Mouse (Mus musculus) limb, embryonic 11.5 days (tissue): ENCODE data around the gene Slc25a31. TPM values are rescaled to one million over a fixed set of nuclear protein-coding genes. Genes with fewer than 3 reads are reported as not detected.

Experiments
- ATAC-seq: fragments of 200-750 bp; cut with Nextera tagmentation; 2 replicates; pipeline ENCODE4 v1.8.0; 2017; ENCODE audit warnings: low read depth; ENCODE audit not compliant: insufficient number of reproducible peaks, low FRiP score, low TSS enrichment
- DNase-seq: peaks from one replicate; pipeline ENCODE4 v3.0.0-alpha.2; 2015; ENCODE audit warnings: low spot score
- H3K27ac ChIP-seq: fragments of 300-500 bp; sonication (generic); replicated peaks from 2 replicates; pipeline ENCODE4 v1.5.1; 2014; ENCODE audit warnings: low read depth, mild to moderate bottlenecking, low read length
- H3K27me3 ChIP-seq: fragments of 300-500 bp; sonication (generic); 2 replicates; pipeline ENCODE4 v1.6.1; 2014; ENCODE audit warnings: mild to moderate bottlenecking, low read length, mixed read lengths; ENCODE audit not compliant: control insufficient read depth, insufficient read depth
- H3K36me3 ChIP-seq: fragments of 300-500 bp; sonication (generic); 2 replicates; pipeline ENCODE4 v1.6.1; 2014; ENCODE audit warnings: mild to moderate bottlenecking, low read length, moderate library complexity, mixed read lengths; ENCODE audit not compliant: control insufficient read depth, insufficient read depth
- H3K4me1 ChIP-seq: fragments of 300-500 bp; sonication (generic); 2 replicates; pipeline ENCODE4 v1.6.1; 2014; ENCODE audit warnings: low read length, mixed read lengths; ENCODE audit not compliant: control insufficient read depth, insufficient read depth
- H3K4me2 ChIP-seq: fragments of 300-500 bp; sonication (generic); 2 replicates; pipeline ENCODE4 v1.6.1; 2014; ENCODE audit warnings: low read depth, mild to moderate bottlenecking, moderate library complexity; ENCODE audit not compliant: severe bottlenecking
- H3K4me3 ChIP-seq: fragments of 300-500 bp; sonication (generic); 2 replicates; pipeline ENCODE4 v1.5.1; 2014; ENCODE audit warnings: low read depth, low read length
- H3K9ac ChIP-seq: fragments of 300-500 bp; sonication (generic); 2 replicates; pipeline ENCODE4 v1.6.1; 2014; ENCODE audit warnings: mild to moderate bottlenecking, low read length
- H3K9me3 ChIP-seq: fragments of 300-500 bp; sonication (generic); 2 replicates; pipeline ENCODE4 v1.6.1; 2016; ENCODE audit warnings: low read length; ENCODE audit not compliant: control insufficient read depth
- WGBS: fragments of 180-500 bp; shearing (Covaris S2); extraction: QIAGEN DNeasy Blood & Tissue Kit; methylation state at CpG from one replicate; pipeline ENCODE4 v1.1.7; 2014; 5-methylcytosine and 5-hydroxymethylcytosine counted together
- polyA plus RNA-seq: library from polyadenylated mRNA; unstranded; fragments of >200 nt; fragmentation: Nextera tagmentation; extraction: Ambion mirVana; gene quantifications from 2 replicates; pipeline ENCODE4 v1.2.1, GENCODE M21; 2014

Slc25a31 gene
- polyA plus RNA-seq, 1 experiment from 2014 or later, result 0.16 TPM

DNA sequence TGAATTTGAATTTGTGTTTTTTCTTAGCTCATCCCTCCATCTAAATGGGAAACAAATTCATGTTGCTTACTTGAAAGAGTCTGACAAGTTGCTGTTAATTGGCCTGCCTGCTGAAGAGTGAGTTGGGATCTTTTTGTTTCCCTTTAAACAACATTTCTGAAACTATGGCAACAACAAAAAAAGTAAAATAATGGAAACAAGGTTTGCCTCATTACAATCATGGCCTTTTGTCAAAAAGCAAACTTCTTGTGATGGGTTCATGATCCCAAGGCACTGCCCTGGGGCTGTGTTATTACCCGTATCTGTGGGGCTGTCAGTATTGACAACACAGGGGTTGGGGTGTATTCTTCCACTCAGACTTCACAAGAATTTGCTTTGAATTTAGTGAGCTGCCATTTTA is 29.8 kb upstream of the Slc25a31 start:
- Histone ChIP-seq H3K4me1 (no peaks in the 10 kb centered on the region), H3K36me3 (no peaks in the 10 kb centered on the region), H3K4me2 (no peak overlapping the region), H3K9me3 (no peaks in the 10 kb centered on the region), H3K27ac (no peak overlapping the region), H3K27me3 (no peaks in the 10 kb centered on the region), H3K4me3 (no peak overlapping the region), H3K9ac (no peak overlapping the region)
- DNase-seq (no peak), ATAC-seq (no peak)
- 66% methylated on average over 1 of the region's 1 CpGs for WGBS

DNA sequence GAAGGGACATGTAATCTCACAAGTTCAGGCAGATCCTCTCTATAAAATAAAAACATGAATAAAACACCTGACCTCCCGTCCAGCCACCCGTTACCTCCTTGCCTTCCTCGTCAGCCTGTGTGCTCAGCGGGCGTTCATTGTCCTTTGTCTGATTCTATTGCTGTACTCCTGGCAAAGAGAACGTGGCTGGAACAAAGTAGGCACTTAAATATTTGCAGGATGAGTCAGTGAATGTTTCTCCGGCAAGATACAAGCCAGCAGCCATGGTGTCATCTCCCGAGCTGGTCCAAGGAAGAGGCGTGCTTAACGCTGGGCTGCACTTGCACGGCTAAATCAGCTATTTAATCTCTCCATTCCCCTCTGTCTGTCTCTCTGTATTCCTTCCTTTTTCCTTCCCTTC is 26.3 kb upstream of the Slc25a31 start:
- Histone ChIP-seq H3K36me3 (no peaks in the 10 kb centered on the region), H3K9ac (no peak overlapping the region), H3K4me3 (no peak overlapping the region), H3K27me3 (no peaks in the 10 kb centered on the region), H3K27ac (no peak overlapping the region), H3K4me1 (peaks cover 2% of the 10 kb centered on the region; the same call in 1 of the 2 replicates), H3K9me3 (no peaks in the 10 kb centered on the region), H3K4me2 (no peak overlapping the region)
- no peak for ATAC-seq
- DNase-seq, result no peak
- 82% methylated on average over 11 of the region's 11 CpGs for WGBS

DNA sequence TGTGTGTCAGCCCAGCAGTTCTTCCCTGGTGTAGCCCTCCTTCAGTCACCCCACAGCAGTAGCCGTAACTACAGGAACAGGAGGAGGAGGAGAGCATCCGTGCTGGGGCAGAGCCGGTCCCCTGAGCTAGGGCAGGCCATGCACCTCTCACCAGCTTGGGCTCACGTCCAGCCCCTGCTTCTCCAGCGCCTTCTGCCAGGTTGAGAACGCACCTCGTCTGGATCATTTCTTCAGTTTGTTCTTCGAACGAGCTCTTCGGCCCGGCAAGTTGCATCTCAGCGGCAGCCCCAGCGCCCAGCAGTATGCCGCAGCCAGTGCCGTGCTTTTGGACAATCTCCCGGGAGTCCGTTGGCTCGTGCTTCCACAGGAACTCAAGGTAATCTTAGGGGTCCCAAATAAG is 25.5 kb upstream of the Slc25a31 start:
- Histone ChIP-seq H3K4me3 (no peak overlapping the region), H3K4me1 (peaks cover 2% of the 10 kb centered on the region; the same call in 1 of the 2 replicates), H3K27ac (no peak overlapping the region), H3K27me3 (no peaks in the 10 kb centered on the region), H3K9ac (no peak overlapping the region), H3K4me2 (no peak overlapping the region), H3K36me3 (no peaks in the 10 kb centered on the region), H3K9me3 (no peaks in the 10 kb centered on the region)
- 93% methylated on average over 18 of the region's 18 CpGs for WGBS
- DNase-seq (no peak), ATAC-seq (no peak)

DNA sequence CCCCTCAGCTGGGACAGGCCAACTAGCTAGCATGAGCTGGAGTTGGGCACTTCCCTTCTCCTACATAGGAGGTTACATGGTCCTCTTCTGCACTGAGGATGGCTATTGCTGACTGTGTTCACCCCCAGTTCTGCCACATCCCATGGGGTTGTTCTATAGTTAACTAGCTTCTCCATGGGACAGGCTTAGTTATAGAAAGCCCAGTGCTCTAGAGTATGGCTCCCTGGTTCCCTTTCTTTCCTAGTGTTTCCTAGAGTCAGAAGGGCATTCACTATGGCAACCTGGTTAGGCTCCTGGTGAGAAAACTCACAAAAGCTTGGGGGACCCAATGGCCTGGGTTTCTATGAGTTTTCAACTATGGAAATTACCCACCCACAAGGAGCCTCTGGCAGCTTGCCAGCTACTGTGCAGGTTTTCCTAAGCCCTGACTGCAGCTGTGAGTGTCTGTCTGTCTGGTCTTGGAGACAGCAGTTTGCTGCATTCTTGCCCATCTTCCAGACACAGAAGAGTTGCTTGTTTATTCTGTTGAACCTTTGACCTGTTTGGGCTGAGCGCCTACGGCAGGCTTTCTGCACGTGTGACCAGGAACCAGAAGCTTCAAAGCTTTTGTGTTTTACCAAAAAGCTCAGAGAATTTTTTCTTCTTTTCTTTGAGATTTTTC is 22.7 kb upstream of the Slc25a31 start:
- no peaks in the 10 kb centered on the region for H3K36me3 ChIP-seq
- no peaks in the 10 kb centered on the region for H3K27me3 ChIP-seq
- H3K4me1 ChIP-seq, result peaks cover 2% of the 10 kb centered on the region; the same call in 1 of the 2 replicates
- DNase-seq (peak; percentile 51), ATAC-seq (no peak)
- H3K4me3 ChIP-seq, result no peak overlapping the region
- WGBS, result 25% methylated on average over 3 of the region's 3 CpGs
- H3K9me3 ChIP-seq, result no peaks in the 10 kb centered on the region
- H3K27ac ChIP-seq, result no peak overlapping the region
- H3K9ac ChIP-seq, result no peak overlapping the region
- H3K4me2 ChIP-seq, result no peak overlapping the region

DNA sequence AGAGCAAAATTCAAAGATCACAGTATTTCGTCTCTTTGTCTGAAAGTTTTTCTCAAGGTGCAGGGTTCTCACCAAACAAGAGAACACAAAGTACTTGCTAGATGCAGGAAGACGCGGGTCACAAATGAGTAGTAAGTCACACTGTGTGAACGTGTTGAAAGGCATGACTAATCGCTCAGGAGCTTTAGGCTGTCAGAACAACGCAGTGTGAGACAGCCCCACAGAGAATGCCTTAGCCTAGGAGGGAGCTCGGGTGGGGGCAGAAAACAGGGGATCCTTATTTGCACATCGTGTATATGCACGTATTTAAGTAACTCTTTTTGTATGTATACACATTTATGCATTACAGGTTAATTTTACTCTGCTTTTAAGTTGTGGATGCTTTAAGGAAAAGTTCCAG is 21.8 kb upstream of the Slc25a31 start:
- WGBS, result 56% methylated on average over 9 of the region's 9 CpGs
- Histone ChIP-seq H3K4me3 (no peak overlapping the region), H3K36me3 (no peaks in the 10 kb centered on the region), H3K4me2 (no peak overlapping the region), H3K9me3 (no peaks in the 10 kb centered on the region), H3K9ac (no peak overlapping the region), H3K4me1 (peaks cover 2% of the 10 kb centered on the region; the same call in 1 of the 2 replicates), H3K27ac (no peak overlapping the region), H3K27me3 (no peaks in the 10 kb centered on the region)
- DNase-seq, result no peak
- ATAC-seq, result no peak

DNA sequence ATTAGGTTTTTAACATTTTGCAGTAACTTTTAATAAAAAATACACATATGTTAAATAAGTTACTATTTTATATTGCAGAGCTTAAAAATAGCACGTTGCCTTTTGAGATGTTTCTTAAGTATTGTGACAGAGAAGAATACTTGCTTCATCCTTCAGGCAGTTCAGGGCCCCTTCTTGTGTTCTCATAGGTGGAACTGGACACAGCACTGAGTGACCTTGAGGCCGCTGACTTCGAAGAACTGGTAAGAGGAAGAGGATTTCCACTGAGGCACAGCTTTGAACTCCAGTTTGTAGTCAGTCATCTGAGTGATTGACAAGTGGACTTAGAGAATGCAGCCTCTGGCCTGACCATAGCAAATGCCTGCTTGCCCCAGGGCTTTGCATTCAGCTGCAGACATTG is 21.1 kb upstream of the Slc25a31 start:
- WGBS, result 86% methylated on average over 3 of the region's 3 CpGs

DNA sequence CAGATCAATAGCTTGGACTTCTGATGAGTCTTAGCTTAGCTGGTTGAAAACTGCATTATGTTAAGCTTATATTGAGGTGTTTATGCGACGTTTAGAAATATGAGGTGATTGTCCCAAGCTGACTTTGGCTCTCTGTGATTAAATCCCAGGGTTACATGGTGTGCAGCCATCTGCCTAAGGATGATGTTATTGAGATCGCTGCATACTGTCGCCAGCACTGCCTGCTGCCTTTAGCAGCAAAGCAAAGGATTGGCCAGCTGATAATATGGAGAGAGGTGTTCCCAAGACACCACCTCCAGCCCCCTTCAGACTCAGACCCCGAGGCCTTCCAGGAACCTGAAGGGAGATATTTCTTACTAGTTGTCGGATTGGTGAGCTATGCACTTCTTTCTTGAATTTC is 17.1 kb upstream of the Slc25a31 start:
- H3K9me3 ChIP-seq, result no peaks in the 10 kb centered on the region
- H3K27ac ChIP-seq, result no peak overlapping the region
- H3K36me3 ChIP-seq, result no peaks in the 10 kb centered on the region
- DNase-seq (no peak), ATAC-seq (no peak)
- no peak overlapping the region for H3K4me3 ChIP-seq
- 0 out of 2 replicates have a peak, but pooled peaks cover 2% of the 10 kb centered on the region for H3K4me1 ChIP-seq
- no peak overlapping the region for H3K9ac ChIP-seq
- no peak overlapping the region for H3K4me2 ChIP-seq
- 92% methylated on average over 6 of the region's 6 CpGs for WGBS
- no peaks in the 10 kb centered on the region for H3K27me3 ChIP-seq

More for the DNA sequence above, 21.1 kb upstream of the Slc25a31 start:
- no peak overlapping the region for H3K27ac ChIP-seq
- no peaks in the 10 kb centered on the region for H3K9me3 ChIP-seq
- H3K4me1 ChIP-seq, result peaks cover 2% of the 10 kb centered on the region; the same call in 1 of the 2 replicates
- no peak for ATAC-seq
- H3K27me3 ChIP-seq, result no peaks in the 10 kb centered on the region
- no peak overlapping the region for H3K4me3 ChIP-seq
- no peak for DNase-seq
- H3K36me3 ChIP-seq, result no peaks in the 10 kb centered on the region
- H3K4me2 ChIP-seq, result no peak overlapping the region
- no peak overlapping the region for H3K9ac ChIP-seq

DNA sequence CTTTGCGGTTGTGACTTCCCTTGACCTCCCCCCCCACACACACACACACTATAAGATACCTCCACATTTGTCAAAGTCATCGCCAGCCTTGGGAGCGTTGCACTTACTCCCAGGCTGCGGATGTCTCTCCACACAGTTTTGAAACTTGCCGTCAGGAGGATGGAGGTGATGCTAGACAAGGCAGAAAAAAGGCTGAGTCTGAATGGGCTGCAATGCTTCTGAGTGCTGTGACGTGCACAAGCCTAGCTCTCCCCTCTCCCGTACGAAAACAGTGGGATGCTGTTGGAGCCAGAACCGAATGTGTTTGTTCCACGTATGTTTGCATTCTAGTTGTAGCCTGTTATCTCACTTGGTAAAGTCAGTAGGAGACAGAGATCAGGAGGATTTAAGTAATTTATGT is 15.2 kb upstream of the Slc25a31 start:
- no peaks in the 10 kb centered on the region for H3K36me3 ChIP-seq
- H3K27ac ChIP-seq, result no peak overlapping the region
- no peaks in the 10 kb centered on the region for H3K9me3 ChIP-seq
- no peak overlapping the region for H3K9ac ChIP-seq
- DNase-seq (no peak), ATAC-seq (no peak)
- 90% methylated on average over 10 of the region's 10 CpGs for WGBS
- H3K4me2 ChIP-seq, result no peak overlapping the region
- H3K4me1 ChIP-seq, result no peaks in the 10 kb centered on the region
- no peaks in the 10 kb centered on the region for H3K27me3 ChIP-seq
- H3K4me3 ChIP-seq, result no peak overlapping the region

DNA sequence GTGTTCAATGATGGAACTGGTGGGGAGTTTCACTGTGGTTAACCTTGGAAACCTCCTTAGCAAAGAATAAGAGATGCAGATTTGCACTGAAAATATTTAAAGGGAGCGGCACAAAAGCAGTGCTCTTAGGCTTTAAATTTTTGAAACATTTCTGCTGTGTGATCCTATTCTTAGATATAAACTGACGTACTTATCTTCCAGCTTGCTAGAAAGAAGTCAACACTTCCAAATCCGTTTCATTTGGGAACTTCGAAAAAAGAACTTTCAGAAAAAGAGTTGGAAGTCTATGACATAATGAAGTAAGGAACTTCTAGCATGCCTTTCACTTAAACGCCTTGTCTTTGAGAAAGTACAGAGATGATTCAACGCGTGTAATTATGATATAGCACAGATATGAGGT is 14.7 kb upstream of the Slc25a31 start:
- H3K27ac ChIP-seq, result no peak overlapping the region
- no peak overlapping the region for H3K9ac ChIP-seq
- H3K4me1 ChIP-seq, result no peaks in the 10 kb centered on the region
- no peak overlapping the region for H3K4me3 ChIP-seq
- WGBS, result 94% methylated on average over 7 of the region's 7 CpGs
- no peaks in the 10 kb centered on the region for H3K36me3 ChIP-seq
- no peak overlapping the region for H3K4me2 ChIP-seq
- H3K27me3 ChIP-seq, result no peaks in the 10 kb centered on the region
- no peaks in the 10 kb centered on the region for H3K9me3 ChIP-seq
- DNase-seq (no peak), ATAC-seq (no peak)
